Mouse (Mus musculus) bone marrow macrophage, adult 2 months (primary cell): ENCODE measurements around the gene Pigr. TPM values are rescaled to one million over a fixed set of nuclear protein-coding genes. Genes with fewer than 3 reads are reported as not detected.

Experiments used
- H3K27ac ChIP-seq: 2 replicates; pipeline ENCODE4 v1.5.1; 2012; ENCODE audit warnings: low read depth, low read length; ENCODE audit not compliant: insufficient read depth
- H3K4me1 ChIP-seq: 2 replicates; pipeline ENCODE4 v1.6.1; 2012; ENCODE audit warnings: low read length; ENCODE audit not compliant: control insufficient read depth, insufficient read depth
- H3K4me3 ChIP-seq: 2 replicates; pipeline ENCODE4 v1.5.1; 2012; ENCODE audit warnings: mild to moderate bottlenecking, low read length, moderate library complexity; ENCODE audit not compliant: insufficient read depth
- CTCF ChIP-seq: IDR thresholded peaks from 2 replicates; pipeline ENCODE4 v1.5.1; 2012; ENCODE audit warnings: low read depth, mild to moderate bottlenecking, low read length, moderate library complexity
- POLR2A ChIP-seq: IDR thresholded peaks from 2 replicates; pipeline ENCODE4 v1.6.1; 2012; ENCODE audit warnings: mild to moderate bottlenecking, low read depth, low read length, borderline replicate concordance
- polyA plus RNA-seq: library from polyadenylated mRNA; stranded (reverse); fragments of >200 nt; gene quantifications from 2 replicates; pipeline ENCODE4 v1.2.4, GENCODE M21; 2012; ENCODE audit not compliant: missing spikeins, insufficient read depth, insufficient read length

The Pigr gene
- polyA plus RNA-seq, 1 experiment = not detected

GRCm38 (mm10) chr1:130877889-130878614, 51.6 kb downstream of the Pigr start:
- no peak overlapping the region for H3K4me3 ChIP-seq
- peaks cover 2% of the 10 kb centered on the region; the same call in 1 of the 2 replicates for H3K4me1 ChIP-seq
- no peak overlapping the region for H3K27ac ChIP-seq

GRCm38 (mm10) chr1:130879927-130880326, 53.4 kb downstream of the Pigr start:
- H3K27ac ChIP-seq = no peak overlapping the region
- no peak overlapping the region for H3K4me3 ChIP-seq
- TF ChIP-seq POLR2A (no peak), CTCF (no peak)
- peaks cover 2% of the 10 kb centered on the region; the same call in 1 of the 2 replicates for H3K4me1 ChIP-seq

More at GRCm38 (mm10) chr1:130877889-130878614, 51.6 kb downstream of the Pigr start:
- TF ChIP-seq CTCF = no peak
- TF ChIP-seq POLR2A = no peak

- no peaks in the 10 kb centered on the region for H3K4me1 ChIP-seq
- no peak overlapping the region for H3K4me3 ChIP-seq
- no peak overlapping the region for H3K27ac ChIP-seq
- TF ChIP-seq POLR2A (no peak), CTCF (no peak)
These were observed 56.7 kb downstream of the Pigr start for GRCm38 (mm10) chr1:130883146-130883545.

- H3K27ac ChIP-seq = no peak within 1 kb of the TSS
- H3K4me3 ChIP-seq = no peak within 1 kb of the TSS
- TF ChIP-seq POLR2A (no peak), CTCF (no peak)
- H3K4me1 ChIP-seq = no peaks in the 10 kb centered on the region
These were observed 60.9 kb downstream of the Pigr start, which contains the start of gene Il24 for GRCm38 (mm10) chr1:130887354-130887753. Il24 (minus strand) TSS chr1:130887454.

- TF ChIP-seq POLR2A (no peak), CTCF (no peak)
- no peak overlapping the region for H3K4me3 ChIP-seq
- H3K27ac ChIP-seq = no peak overlapping the region
- H3K4me1 ChIP-seq = no peaks in the 10 kb centered on the region
These were observed 66.0 kb downstream of the Pigr start for GRCm38 (mm10) chr1:130892446-130892845.

- Histone ChIP-seq H3K27ac (no peak overlapping the region), H3K4me3 (no peak overlapping the region), H3K4me1 (no peaks in the 10 kb centered on the region)
- TF ChIP-seq CTCF = no peak
- no peak for TF ChIP-seq POLR2A
These were observed 67.0 kb downstream of the Pigr start for GRCm38 (mm10) chr1:130893329-130894040.

GRCm38 (mm10) chr1:130894468-130894867, 68.0 kb downstream of the Pigr start:
- H3K4me3 ChIP-seq = no peak overlapping the region
- TF ChIP-seq POLR2A = no peak
- TF ChIP-seq CTCF = no peak
- H3K4me1 ChIP-seq = no peaks in the 10 kb centered on the region
- H3K27ac ChIP-seq = no peak overlapping the region

Other genes starting within 250 kb of the Pigr start
- not detected in 2 replicates for gene Zp3r, start 197.1 kb upstream of the Pigr start, polyA plus RNA-seq
- not detected in 2 replicates for gene C4bp, start 165.1 kb upstream of the Pigr start, polyA plus RNA-seq
- not detected in 2 replicates for gene Gm29427, start 110.9 kb upstream of the Pigr start, polyA plus RNA-seq
- 8.4 and 9.4 TPM in 2 replicates for gene Yod1, start 109.4 kb upstream of the Pigr start, polyA plus RNA-seq
- 13.9 and 15.0 TPM in 2 replicates for gene Pfkfb2, start 97.4 kb upstream of the Pigr start, polyA plus RNA-seq
- 0.66 and 1.0 TPM in 2 replicates for gene AA986860, start 94.7 kb upstream of the Pigr start, polyA plus RNA-seq
- gene Fcamr, start 25.8 kb upstream of the Pigr start, polyA plus RNA-seq = not detected in 2 replicates
- not detected in 2 replicates for gene Fcmr, start 39.0 kb downstream of the Pigr start, polyA plus RNA-seq
- not detected in 2 replicates for gene Il24, start 60.8 kb downstream of the Pigr start, polyA plus RNA-seq
- not detected in 2 replicates for gene Il20, start 84.8 kb downstream of the Pigr start, polyA plus RNA-seq
- gene Il19, start 113.4 kb downstream of the Pigr start, polyA plus RNA-seq = not detected in 2 replicates
- gene Il10, start 193.2 kb downstream of the Pigr start, polyA plus RNA-seq = 25.6 and 30.6 TPM in 2 replicates